Mouse (Mus musculus) cerebellum, adult (tissue): Measurements from ENCODE around the gene Atp6v1g3.

Experiments
- ATAC-seq: cut with Nextera tagmentation; 2 replicates; pipeline ENCODE4 v1.9.2; 2017; ENCODE audit warnings: mild to moderate bottlenecking, moderate library complexity, mixed read lengths; ENCODE audit not compliant: insufficient number of reproducible peaks, low FRiP score, low TSS enrichment

The Atp6v1g3 gene

GRCm38 (mm10) chr1:138273438-138273837, at the start of gene Atp6v1g3:
Atp6v1g3 (plus strand) TSS chr1:138273738.
- no peak for ATAC-seq

- no peak for ATAC-seq
Observed at GRCm38 (mm10) chr1:138233051-138233450, 40.5 kb upstream of the Atp6v1g3 start.

GRCm38 (mm10) chr1:138237252-138237651, 36.3 kb upstream of the Atp6v1g3 start:
- ATAC-seq: no peak

DNA sequence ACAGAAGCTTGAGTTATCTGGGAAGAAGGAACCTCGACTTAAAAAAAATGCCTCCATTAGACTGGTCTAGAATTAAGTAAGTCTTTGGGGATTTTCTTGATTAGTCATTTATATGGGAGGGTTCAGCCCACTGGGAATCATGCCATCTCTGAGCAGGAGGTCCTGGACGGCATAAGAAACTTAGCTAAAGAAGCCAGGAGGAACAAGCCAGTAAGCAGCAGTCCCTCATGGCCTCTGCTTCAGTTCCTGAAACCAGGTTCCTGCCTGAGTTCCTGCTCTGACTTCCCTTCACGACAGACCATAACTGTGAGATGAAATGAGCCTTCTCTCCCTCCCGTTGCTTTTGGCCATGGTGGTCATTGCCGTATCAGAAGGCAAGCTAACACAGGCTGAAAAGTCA, 29.6 kb upstream of the Atp6v1g3 start:
- no peak for ATAC-seq

GRCm38 (mm10) chr1:138244485-138244884, 29.1 kb upstream of the Atp6v1g3 start:
- no peak for ATAC-seq

DNA sequence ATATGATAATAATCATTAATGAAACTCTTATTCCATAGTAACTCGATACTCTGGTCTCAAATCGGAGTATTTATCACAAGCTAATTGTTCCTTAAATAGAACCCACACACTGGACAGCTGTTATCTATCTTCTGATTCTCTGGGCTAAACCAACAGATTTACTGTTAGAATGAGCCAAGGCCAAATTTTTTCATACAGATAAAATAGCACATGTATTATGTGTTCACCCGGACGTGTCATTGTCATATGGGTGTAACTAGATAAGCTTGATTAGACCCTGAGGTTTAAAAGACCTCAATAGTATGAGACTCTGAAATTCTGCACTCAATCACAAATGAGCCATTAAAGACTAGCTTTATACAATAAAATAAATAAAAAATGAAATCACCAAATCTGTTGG, 28.4 kb upstream of the Atp6v1g3 start:
- no peak for ATAC-seq

DNA sequence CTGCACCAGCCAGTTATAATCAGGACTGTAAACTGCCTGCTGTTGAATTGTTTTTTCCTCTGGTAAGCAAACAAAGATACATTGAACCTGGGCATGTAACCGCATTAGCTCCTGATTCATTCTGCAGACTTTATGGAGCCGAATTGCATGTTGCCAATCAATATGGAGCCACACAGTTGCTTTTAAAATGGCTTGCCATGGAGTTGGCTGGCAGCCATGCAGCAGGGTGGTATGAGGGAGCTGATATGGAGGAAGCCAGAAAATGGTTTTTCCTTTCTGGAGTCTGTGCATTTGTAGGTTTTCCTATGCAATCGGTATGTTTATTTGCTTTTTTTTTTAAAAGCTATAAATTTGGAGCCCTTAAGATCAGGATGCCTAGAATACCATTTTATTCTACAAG, 28.0 kb upstream of the Atp6v1g3 start:
- ATAC-seq: no peak

DNA sequence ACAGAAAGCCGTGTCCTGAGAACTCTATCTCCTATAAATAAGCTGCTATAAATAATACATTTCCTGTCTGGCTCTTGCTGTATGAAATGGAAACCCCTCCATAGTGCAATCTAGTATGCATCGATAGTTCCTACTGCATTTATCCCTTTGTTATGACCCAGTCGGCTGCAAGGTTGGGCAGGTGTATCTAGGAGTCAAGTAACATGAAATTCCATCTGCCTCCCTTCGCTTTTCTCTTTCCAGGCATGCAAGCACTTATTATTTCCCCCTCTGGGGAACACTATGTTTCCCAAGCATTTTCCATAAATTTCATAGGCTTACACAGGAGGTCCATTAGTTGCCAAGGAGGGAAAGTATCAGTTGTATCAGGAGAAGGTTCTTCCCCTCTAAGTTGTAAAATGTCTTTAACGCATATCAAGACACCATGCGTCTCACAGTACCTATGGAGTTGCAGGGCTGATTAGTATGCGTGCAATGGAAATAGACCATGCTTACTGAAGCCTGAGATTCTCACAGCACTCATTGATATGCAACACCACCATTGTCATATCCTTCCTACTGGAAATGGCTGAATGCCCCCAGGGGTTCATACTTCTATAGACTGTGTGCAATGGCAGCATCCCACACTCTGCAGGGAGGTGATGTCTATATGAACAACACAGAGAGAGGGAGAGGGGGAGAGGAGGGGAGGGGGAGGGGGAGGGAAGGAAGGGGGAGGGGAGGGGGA, 26.9 kb upstream of the Atp6v1g3 start:
- no peak for ATAC-seq

DNA sequence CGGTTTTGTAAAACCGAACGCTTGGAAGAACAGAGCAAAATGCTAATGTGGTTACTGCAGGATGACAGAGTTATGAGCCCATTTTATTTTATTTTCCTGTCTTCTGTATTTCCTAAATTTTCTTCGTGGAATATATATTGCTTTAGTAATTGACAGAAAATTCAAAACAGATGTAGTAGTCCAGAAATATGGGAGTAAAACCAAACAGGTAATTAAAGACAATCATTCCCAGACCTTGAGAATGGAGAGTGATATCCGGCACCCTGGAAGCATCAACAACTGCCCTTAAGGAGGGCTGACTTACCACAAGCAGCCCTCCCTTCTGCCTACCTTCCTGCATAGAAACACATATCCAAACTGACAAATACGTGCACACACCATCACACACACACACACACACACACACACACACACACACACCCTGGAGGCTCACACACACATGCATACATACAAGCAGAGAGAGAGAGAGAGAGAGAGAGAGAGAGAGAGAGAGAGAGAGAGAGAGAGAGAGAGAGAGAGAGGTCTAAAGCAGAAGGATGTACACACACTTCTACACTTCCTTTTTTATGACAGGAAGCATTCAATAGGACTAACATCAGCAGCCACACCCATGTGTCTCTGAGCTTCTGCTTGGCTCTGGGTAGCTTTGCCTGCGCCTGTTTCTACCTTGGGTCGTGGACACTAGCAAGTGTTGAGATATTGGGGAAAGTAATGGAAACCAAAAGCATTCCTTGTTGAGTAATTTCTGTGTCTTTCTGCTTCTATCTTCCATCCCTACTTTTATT, 25.6 kb upstream of the Atp6v1g3 start:
- ATAC-seq: no peak

- no peak for ATAC-seq
Observed at GRCm38 (mm10) chr1:138248770-138249169, 24.8 kb upstream of the Atp6v1g3 start.

GRCm38 (mm10) chr1:138250951-138251350, 22.6 kb upstream of the Atp6v1g3 start:
- ATAC-seq: no peak

DNA sequence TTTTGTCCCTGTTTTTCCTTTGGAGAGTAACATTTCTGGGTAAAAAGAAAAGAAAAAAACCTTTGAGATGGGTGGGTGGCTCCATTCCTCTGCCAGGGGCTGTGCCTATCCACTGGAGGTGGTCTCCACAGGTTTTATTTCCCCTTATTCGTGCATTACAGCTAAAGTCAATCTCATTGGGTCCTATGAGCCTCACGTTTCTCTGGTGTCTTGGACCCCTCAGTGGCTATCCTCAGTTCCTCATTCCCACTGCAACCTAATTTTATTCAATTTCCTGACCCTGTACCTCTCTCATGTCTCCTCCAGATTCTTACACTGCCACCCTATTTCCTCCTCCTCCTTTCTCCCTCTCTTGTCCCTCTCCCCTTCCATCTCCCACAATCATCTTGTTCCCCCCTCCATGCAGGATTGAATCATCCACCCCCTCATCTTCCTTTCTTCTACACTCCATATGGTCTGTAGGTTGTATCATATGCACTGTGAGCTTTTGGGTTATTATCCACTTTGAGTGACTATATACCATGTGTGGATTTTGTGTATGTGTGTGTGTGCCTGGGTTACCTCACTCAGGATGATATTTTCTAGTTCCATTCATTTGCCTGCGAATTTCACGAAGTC, 17.3 kb upstream of the Atp6v1g3 start:
- no peak for ATAC-seq

DNA sequence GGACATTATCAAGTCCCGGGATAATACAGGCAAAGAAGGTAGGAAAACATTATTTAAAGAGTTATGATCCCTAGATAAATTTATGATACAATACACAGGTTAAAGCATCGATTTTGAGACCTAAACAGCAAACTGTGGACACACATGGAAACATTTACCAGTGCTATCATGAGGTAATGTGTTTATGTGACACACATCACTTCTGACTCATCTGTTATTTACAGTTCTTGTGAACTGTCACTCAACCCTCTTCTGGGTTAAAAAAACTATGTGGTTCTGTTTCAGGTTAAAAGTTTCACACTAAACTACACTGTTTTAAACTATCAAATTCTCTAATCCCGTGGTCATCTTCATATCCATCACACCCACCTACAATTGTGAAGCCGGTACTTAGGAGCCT, 14.8 kb upstream of the Atp6v1g3 start:
- no peak for ATAC-seq

DNA sequence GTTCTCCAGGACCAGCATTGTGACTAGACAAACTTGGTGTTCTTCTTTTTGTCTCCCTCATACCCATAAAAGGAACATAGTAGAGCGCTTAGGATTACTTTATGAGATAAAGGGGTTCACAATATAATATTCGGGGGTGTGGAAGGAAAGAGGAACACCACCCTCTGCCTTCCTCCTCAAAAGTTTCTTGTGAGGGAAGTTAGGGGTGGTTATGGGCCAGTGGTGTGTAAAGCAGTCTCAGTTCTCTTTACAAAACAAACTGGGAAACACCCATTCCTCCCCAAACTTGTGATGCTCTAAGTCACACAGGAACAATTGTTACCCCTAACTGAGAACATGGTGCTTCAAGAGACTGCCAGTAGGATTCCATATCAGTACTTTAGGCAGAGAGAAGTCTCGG, 12.0 kb upstream of the Atp6v1g3 start:
- ATAC-seq: no peak

DNA sequence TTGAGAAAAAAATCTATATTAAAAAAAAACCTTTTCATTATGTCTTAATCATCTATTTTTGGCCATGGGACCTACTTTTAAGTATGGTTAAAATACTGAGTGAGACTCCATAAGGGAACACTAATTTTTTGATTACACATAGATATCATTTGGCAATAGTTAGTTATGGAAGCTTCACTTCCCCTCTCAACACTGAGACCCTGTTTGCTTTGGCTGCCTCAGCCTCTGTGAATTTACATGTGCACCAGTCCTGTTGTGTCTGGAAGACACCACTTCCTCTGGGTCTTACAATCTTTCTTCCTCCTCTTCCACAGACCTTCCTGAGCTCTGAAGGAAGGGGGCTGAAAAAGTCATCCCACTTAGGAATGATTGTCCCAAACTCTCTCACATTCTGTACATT, 11.1 kb upstream of the Atp6v1g3 start:
- ATAC-seq: no peak

- ATAC-seq: no peak
Observed at GRCm38 (mm10) chr1:138267465-138268055, 6.0 kb upstream of the Atp6v1g3 start.

GRCm38 (mm10) chr1:138274930-138275329, 1.4 kb downstream of the Atp6v1g3 start:
- ATAC-seq: no peak

DNA sequence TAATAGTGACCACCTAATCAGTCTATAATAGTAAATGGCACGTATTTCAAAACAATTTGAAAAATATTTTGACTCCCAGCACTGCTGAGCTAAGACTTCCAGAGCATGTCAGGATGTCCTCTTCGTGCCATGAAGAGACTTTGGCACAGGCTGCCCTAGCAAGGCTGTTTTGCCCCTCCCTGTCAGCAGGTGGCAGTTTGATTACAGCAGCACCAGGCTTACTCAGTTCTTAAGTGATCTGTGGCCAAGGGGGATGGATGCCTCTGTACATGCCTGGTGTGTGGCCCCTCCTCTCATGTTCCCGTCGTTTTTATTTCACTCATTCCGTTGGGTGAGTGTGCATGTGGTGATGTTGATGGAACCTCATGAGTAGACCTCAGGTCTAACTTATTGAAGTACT, 2.3 kb downstream of the Atp6v1g3 start:
- ATAC-seq: no peak

DNA sequence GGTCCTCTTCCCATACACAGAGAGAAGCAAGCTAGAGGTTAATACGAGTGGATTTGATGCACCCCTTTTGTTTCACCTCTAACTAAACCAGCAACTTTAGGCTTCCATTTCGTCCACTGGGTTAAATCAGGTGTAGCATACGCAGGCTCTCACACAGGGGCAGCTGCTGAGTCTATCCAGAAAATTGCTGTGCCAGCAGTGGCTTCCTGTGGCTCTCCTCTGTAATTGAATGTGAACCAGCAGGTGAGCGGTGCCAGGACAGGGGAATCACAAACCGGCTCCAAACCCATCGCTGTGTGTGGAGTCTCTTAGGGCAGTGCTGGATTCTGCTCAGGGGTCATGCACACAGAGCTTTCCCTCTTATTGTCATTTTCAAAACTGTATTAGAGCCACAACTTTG, 7.6 kb downstream of the Atp6v1g3 start:
- no peak for ATAC-seq

- no peak for ATAC-seq
Observed at GRCm38 (mm10) chr1:138282413-138283141, 9.0 kb downstream of the Atp6v1g3 start.
